Mouse (Mus musculus) liver, embryonic 14.5 days (tissue): Measurements from ENCODE around the gene Cenps. TPM values are rescaled to one million over a fixed set of nuclear protein-coding genes. Genes with fewer than 3 reads are reported as not detected.
A peak's percentile ranks its signal among the peaks of the same experiment; 100 is the strongest.

Experiments
- ATAC-seq: fragments of 200-750 bp; cut with Nextera tagmentation; 2 replicates; pipeline ENCODE4 v1.8.0; 2017; ENCODE audit warnings: moderate number of reproducible peaks, mild to moderate bottlenecking, moderate library complexity; ENCODE audit not compliant: insufficient read depth
- DNase-seq, 3 experiments: peaks; one replicate each; pipeline ENCODE4 v3.0.0-alpha.2; 2012 to 2013; ENCODE audit warnings: low read depth in 3 of 3, low spot score in 3 of 3
- H3K27ac ChIP-seq: fragments of 300-500 bp; sonication (generic); 2 replicates; pipeline ENCODE4 v1.5.1; 2014; ENCODE audit warnings: moderate library complexity, mild to moderate bottlenecking, control low read depth, inconsistent platforms
- H3K27me3 ChIP-seq: fragments of 300-500 bp; sonication (generic); 2 replicates; pipeline ENCODE4 v1.6.1; 2014; ENCODE audit warnings: mild to moderate bottlenecking, low read length, moderate library complexity; ENCODE audit not compliant: control insufficient read depth, insufficient read depth
- H3K36me3 ChIP-seq: fragments of 300-500 bp; sonication (generic); replicated peaks from 2 replicates; pipeline ENCODE4 v1.6.1; 2014; ENCODE audit warnings: low read depth; ENCODE audit not compliant: control insufficient read depth, insufficient read depth
- H3K4me1 ChIP-seq, 2 experiments: fragments of 200-500 bp in 1 of 2; fragments of 300-500 bp in 1 of 2; sonication (generic) in 1 of 2; replicated peaks; 2 replicates each; pipeline ENCODE4 v1.6.1; 2012 to 2014; ENCODE audit warnings: antibody characterized with exemption in 1 of 2, inconsistent platforms in 1 of 2, low read length in 1 of 2; ENCODE audit not compliant: control insufficient read depth in 2 of 2, insufficient read depth in 2 of 2
- H3K4me2 ChIP-seq: fragments of 300-500 bp; sonication (generic); 2 replicates; pipeline ENCODE4 v1.6.1; 2014; ENCODE audit warnings: low read depth, mild to moderate bottlenecking, control low read depth, moderate library complexity
- H3K4me3 ChIP-seq, 2 experiments: fragments of 200-500 bp in 1 of 2; fragments of 300-500 bp in 1 of 2; sonication (generic) in 1 of 2; 2 replicates each; pipeline ENCODE4 v1.5.1; 2012 to 2014; ENCODE audit warnings: low read depth in 2 of 2, low read length in 2 of 2, mild to moderate bottlenecking in 2 of 2, control low read depth in 1 of 2, inconsistent platforms in 1 of 2, moderate library complexity in 1 of 2; ENCODE audit not compliant: insufficient read depth in 1 of 2
- H3K9ac ChIP-seq: fragments of 300-500 bp; sonication (generic); replicated peaks from 2 replicates; pipeline ENCODE4 v1.6.1; 2014; ENCODE audit warnings: mild to moderate bottlenecking, control low read depth, moderate library complexity
- H3K9me3 ChIP-seq: fragments of 300-500 bp; sonication (generic); 2 replicates; pipeline ENCODE4 v1.6.1; 2016; ENCODE audit warnings: low read length, mixed read lengths; ENCODE audit not compliant: control insufficient read depth
- CTCF ChIP-seq: IDR thresholded peaks from 2 replicates; pipeline ENCODE4 v1.5.1; 2016; ENCODE audit warnings: antibody characterized with exemption, low read depth, control low read depth
- EP300 ChIP-seq: IDR thresholded peaks from 2 replicates; pipeline ENCODE4 v1.6.1; 2016; ENCODE audit warnings: antibody characterized with exemption, low read depth
- WGBS: fragments of 180-500 bp; shearing (Covaris S2); extraction: QIAGEN DNeasy Blood & Tissue Kit; methylation state at CpG from one replicate; pipeline ENCODE4 v1.1.7; 2014; ENCODE audit not compliant: insufficient replicate concordance; 5-methylcytosine and 5-hydroxymethylcytosine counted together
- polyA plus RNA-seq, 2 experiments: library from polyadenylated mRNA; depleted of rRNA in 1 of 2; stranded (reverse) in 1 of 2; unstranded in 1 of 2; fragments of >200 nt; fragmentation: Nextera tagmentation in 1 of 2; extraction: Ambion mirVana in 1 of 2; gene quantifications; 2 replicates each; pipeline versions ENCODE4 v1.2.1 to v1.2.3; 2012 to 2014

Cenps gene
- polyA plus RNA-seq, 2 experiments = 12.3 to 17.3 TPM

DNA sequence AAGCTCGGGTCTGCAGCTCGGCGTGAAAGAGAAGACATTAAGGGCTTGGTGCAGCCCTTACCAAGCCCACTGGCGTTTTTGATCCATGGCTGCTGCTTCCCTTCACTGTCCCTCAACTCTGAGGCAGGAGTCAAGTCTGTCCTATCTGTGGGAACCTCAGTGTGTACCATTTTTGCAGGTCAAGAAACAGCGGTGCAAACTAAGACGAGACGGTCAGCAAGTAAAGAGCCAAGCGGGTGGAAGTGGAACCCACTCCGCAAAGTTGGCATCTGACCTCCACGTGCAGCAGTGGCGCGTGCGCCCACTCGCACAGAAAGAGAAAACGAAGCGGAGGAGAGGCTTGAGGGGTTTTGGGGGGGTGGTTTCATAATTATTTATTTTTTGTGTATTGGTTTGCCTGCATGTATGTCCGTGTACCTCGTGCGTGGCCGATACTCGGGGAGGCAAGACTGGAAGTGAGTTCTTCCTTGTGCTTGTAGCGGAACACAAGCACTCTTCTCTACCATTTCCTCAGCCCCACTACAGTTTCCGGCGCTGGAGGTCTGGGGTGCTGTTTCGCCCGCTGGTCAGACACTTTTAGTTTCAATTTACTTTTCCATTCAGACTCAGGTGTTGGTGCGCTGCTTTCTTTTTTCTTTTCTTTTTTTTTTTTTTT, 29.7 kb upstream of the Cenps start:
- H3K9me3 ChIP-seq = no peaks in the 10 kb centered on the region
- H3K4me2 ChIP-seq = peak overlapping the region; percentile 91
- under 1% methylated on average over 27 of the region's 27 CpGs for WGBS
- H3K27ac ChIP-seq = peak overlapping the region; percentile 18
- no peaks in the 10 kb centered on the region for H3K27me3 ChIP-seq
- peak; percentile 33 for ATAC-seq
- H3K4me3 ChIP-seq = peak overlapping the region; percentile 71 to 72
- DNase-seq = no peak
- H3K4me1 ChIP-seq = peaks cover 9 to 25% of the 10 kb centered on the region in 2 experiments; a peak in 3 of 4 replicates
- H3K9ac ChIP-seq = peak overlapping the region; percentile 56
- H3K36me3 ChIP-seq = no peaks in the 10 kb centered on the region
- TF ChIP-seq EP300 (no peak), CTCF (peak; percentile 2; the same call in 1 of the 2 replicates)

DNA sequence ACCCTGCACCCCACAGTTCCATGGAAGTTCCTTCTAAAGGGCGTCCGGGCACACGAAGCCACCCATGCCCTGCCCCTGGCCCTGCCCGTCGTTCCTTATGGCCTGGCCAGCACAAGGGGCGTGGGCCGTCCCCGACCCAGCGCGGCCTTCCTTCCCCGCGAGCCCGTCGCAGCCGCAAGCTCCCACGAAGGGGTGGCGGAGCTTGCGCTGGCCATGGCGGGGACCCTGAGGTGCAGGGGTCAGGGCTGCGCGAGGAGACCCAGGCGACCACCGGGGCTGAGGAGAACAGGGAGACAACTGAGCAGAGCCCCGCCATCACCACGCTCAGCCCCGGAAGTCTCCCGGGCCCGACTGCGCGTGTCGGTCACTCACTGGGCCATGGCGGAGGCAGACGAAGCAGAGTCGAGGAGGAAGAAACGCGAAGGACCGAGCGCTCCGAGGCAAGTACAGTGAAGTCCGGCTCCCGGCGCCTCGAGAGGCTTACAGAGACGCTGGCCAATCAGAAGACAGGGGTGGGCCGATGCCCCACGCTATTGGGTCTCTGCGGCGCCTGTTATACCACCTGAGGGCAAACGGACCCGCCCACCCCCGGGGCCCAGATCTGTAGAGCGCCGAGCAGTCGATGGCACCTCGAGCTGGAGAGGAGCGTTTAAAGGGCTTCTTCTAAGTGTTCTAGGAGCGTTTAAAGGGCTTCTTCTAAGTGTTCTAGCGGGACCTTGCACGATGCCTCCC, 29.0 kb upstream of the Cenps start, which contains the start of gene Pgd:
Gene Pgd, minus strand, starts transcription at position 557 of the 732 bp plus-strand sequence.
- ATAC-seq = peak; percentile 98
- DNase-seq = peak; percentile 92 to 94 (median 93)
- WGBS = under 1% methylated on average over 59 of the region's 59 CpGs
- Histone ChIP-seq H3K4me1 (peaks cover 9 to 22% of the 10 kb centered on the region in 2 experiments; a peak in 3 of 4 replicates), H3K4me2 (peak within 1 kb of the TSS; percentile 91), H3K4me3 (peak within 1 kb of the TSS; percentile 72 to 77), H3K27ac (peak within 1 kb of the TSS; percentile 18), H3K9ac (peak within 1 kb of the TSS; percentile 76), H3K27me3 (no peaks in the 10 kb centered on the region), H3K9me3 (no peaks in the 10 kb centered on the region), H3K36me3 (0 out of 2 replicates have a peak, but pooled peaks cover 3% of the 10 kb centered on the region)
- TF ChIP-seq CTCF = no peak; the same call in 1 of the 2 replicates
- no peak for TF ChIP-seq EP300

DNA sequence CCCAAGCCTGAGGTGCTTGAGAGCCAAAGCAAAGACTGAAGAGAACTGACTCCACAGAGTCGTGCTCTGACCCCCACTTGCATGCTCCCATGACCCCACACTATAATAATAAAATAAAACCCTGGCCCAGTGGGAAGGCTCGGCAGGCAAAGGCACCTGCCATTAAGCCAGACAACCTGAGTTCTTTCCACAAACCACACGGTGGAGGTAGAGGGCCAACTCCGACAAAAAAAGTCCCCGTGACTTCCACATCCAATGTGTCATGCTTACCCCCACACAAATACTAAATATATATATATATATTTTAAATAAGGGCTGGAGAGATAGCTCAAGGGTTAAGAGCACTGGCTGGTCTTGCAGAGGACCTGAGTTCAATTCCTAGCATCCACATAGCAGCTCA, 26.7 kb upstream of the Cenps start:
- H3K36me3 ChIP-seq = peaks cover 6% of the 10 kb centered on the region
- peaks cover 4 to 12% of the 10 kb centered on the region in 2 experiments; a peak in 3 of 4 replicates for H3K4me1 ChIP-seq
- no peak overlapping the region for H3K9ac ChIP-seq
- DNase-seq = no peak
- WGBS = 57% methylated on average over 5 of the region's 5 CpGs
- no peak overlapping the region for H3K4me3 ChIP-seq
- no peak overlapping the region for H3K4me2 ChIP-seq
- H3K9me3 ChIP-seq = no peaks in the 10 kb centered on the region
- TF ChIP-seq EP300 (no peak), CTCF (peak; percentile 31)
- H3K27me3 ChIP-seq = no peaks in the 10 kb centered on the region
- H3K27ac ChIP-seq = no peak overlapping the region
- ATAC-seq = no peak

DNA sequence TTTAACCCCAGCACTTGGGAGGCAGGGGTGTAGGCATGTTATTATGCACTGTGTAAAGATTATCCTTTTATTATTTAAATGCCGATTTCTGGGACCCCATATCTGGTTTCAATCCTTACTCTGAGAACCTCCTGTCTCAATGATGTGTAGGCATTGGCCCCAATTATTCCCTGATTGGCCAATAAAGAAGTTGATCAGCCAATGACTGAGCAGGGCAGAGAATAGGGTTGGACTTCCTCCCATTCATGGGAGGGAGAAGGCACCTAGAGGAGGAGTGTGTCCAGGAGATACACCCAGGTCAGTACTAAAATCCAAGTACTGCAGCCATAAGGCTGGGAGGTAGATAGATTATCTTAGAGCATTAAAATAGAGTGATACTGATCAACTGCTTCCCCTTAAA, 25.8 kb upstream of the Cenps start:
- TF ChIP-seq EP300 (no peak), CTCF (no peak)
- no peaks in the 10 kb centered on the region for H3K9me3 ChIP-seq
- H3K4me3 ChIP-seq = no peak overlapping the region
- 68% methylated on average over 1 of the region's 1 CpGs for WGBS
- H3K9ac ChIP-seq = no peak overlapping the region
- DNase-seq (no peak), ATAC-seq (no peak)
- H3K27ac ChIP-seq = no peak overlapping the region
- peaks cover 6% of the 10 kb centered on the region for H3K36me3 ChIP-seq
- peaks cover 4 to 10% of the 10 kb centered on the region in 2 experiments; a peak in 3 of 4 replicates for H3K4me1 ChIP-seq
- H3K27me3 ChIP-seq = no peaks in the 10 kb centered on the region
- H3K4me2 ChIP-seq = no peak overlapping the region

DNA sequence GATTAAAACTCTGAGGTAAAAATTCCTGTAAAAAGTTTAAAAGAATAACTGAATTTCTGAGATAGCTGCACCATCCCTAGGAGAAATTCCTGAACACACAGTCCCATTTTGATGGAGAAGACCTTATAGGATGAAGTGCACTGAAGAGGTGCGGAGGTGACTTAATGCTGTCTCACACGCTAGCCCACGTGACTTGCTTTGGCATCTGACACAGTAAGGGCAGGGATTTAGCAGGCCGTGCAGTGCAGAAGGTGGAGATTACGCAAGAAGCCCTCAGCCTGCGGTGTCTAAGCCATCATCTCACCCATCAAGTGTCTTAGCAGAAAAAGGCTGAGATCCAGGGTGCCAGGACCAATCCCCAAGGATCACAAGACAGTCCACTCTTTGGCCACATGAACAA, 23.7 kb upstream of the Cenps start:
- Histone ChIP-seq H3K9me3 (no peaks in the 10 kb centered on the region), H3K27me3 (no peaks in the 10 kb centered on the region), H3K4me2 (no peak overlapping the region), H3K27ac (no peak overlapping the region), H3K36me3 (peaks cover 16% of the 10 kb centered on the region), H3K4me1 (peaks cover 0 to 4% of the 10 kb centered on the region in 2 experiments; a peak in 2 of 4 replicates), H3K4me3 (no peak overlapping the region), H3K9ac (no peak overlapping the region)
- WGBS = 78% methylated on average over 6 of the region's 6 CpGs
- no peak for DNase-seq
- TF ChIP-seq EP300 (no peak), CTCF (no peak)
- no peak for ATAC-seq
